Mouse (Mus musculus): Measurements from ENCODE around the gene Epn2.

Gene Epn2

DNA sequence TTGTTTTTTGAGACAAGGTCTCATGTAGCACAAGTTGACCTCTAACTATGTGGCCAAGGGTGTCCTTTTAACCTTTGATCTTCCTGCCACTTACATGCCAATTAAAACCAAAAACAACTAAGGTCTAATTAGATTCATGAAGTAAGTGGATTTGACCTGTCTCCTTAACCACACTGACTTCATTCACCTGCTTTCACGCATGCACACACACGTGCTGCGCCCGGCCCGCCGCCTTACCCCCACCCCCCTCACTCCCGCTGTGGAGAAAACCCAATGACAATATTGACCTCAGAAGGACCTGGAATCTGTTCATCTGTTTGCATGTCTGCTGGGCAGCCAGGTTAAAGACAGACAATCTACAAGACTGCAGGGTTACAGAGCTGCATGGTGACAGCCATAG is 38.8 kb downstream of the Epn2 start:
- no peak for DNase-seq (ENCODE audit: low spot score in 2 of 2)

- no peak for DNase-seq (ENCODE audit: low spot score in 2 of 2)
Measured at GRCm38 (mm10) chr11:61537362-61537761, 42.1 kb downstream of the Epn2 start.

DNA sequence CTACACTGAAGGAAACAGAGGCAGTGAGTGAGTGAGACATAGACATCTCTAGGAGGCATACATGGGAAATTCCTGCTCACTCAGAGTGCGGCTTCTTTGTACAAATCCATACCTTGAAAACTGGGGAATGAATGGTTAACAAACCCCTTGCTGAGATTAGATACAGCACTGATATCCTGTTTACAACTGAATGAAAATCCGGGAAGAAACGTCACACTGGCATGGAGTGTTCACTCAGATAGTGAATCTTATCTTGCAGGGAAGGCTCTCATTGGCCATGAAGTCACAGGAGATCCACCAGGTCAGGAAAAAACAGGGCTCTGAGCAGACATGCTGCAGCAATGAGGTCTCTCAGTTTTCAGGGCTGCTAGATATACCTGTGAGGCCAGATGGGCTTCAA is 42.5 kb downstream of the Epn2 start:
- DNase-seq (ENCODE audit: low spot score in 2 of 2) = no peak

DNA sequence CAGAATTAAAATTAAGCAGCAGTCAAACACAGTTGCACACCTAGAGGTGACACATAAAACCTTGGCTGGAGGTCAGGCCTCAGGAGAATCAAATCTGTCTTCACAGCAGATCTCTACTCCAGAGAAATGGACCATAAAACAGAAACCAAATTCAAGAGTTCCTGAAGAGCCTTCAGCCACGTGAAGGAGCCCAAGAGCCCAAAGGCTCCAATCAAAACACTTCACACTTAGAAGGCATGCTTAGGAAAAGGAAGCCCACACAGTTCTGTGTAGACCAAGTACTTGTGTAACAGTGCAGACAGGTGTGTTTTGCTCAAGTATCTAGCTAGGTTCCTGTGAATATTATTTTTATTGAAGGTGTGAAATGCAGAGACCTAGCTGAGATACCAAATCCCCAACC is 44.0 kb downstream of the Epn2 start:
- no peak for DNase-seq (ENCODE audit: low spot score in 2 of 2)

GRCm38 (mm10) chr11:61533571-61533970 is 45.9 kb downstream of the Epn2 start:
- no peak for DNase-seq (ENCODE audit: low spot score in 2 of 2)

GRCm38 (mm10) chr11:61532820-61533219 is 46.7 kb downstream of the Epn2 start:
- DNase-seq (ENCODE audit: low spot score in 2 of 2) = no peak

DNA sequence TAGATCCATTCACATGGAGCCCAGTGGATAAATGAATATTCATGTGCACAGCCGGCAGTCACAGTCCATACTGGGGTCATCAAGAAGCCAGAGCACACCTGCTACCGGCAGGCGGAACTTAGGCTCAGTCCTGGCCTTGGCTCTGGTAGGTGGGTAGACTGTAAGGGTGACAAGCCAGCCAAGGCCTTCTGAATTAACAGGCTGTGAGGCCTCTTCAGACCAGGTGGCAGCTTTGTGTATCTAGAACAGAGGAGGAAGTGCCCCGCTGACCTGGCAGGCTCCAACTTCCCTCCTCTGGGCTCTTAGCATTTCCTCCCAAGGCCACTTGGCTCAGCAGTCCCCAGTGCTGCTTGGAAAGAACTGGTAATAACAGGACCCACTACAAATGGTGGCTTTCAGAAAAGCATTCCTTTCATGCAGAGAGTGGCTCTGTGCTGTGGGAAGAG is 50.2 kb downstream of the Epn2 start:
- no peak for DNase-seq (ENCODE audit: low spot score in 2 of 2)

- no peak for DNase-seq (ENCODE audit: low spot score in 2 of 2)
Measured at GRCm38 (mm10) chr11:61526872-61527271, 52.6 kb downstream of the Epn2 start.

DNA sequence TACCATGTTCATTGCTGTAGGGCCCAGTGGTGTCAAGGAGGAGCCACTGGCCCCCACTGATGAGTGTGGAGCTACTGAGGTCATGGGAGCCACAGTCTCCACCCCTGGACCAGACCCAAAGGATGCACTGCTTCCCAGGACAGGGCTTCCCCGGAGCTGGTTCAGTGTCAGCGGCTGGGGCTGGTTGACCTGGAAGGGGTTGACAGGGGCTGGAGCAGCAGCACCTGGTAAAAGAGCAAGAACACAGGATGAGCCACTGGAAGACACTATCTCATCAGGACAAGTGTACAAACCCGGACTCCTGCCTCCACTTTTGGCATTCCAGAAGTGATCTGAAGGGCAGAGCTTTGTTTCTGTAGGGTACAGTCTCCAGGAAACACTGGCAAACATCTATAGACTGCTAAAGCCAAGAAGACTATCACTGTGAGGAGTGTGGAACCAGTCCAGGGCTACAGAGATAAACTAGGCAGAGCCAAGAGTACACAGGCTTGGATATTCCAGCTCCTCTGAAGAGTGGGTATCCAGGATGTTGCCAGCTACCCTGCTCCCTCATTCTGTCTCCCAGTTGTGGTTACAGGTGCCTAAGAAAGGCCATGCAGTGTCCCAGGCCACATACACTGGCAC is 59.9 kb downstream of the Epn2 start:
- no peak for DNase-seq (ENCODE audit: low spot score in 2 of 2)

- no peak for DNase-seq (ENCODE audit: low spot score in 2 of 2)
Measured at GRCm38 (mm10) chr11:61518871-61519270, 60.6 kb downstream of the Epn2 start.

DNA sequence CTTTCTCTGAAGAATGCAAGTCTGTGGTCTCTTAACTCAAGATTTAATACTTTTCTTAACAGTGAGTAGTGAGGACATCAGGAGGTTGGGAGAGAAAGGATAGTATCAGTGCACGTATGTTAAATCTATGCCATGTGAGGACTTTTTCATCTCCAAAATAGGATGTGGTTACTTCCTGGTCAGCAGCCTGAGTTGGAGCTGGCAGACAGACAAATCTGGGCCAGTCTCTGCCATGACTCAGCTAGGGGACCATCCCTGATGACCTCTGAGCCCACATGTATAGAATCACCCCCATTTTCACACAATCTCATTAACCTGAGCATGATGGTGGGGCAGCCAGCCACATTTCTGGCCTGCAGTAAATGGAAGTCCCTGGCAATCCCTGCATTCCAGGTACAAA is 61.5 kb downstream of the Epn2 start:
- no peak for DNase-seq (ENCODE audit: low spot score in 2 of 2)

GRCm38 (mm10) chr11:61514953-61515352 is 64.5 kb downstream of the Epn2 start:
- DNase-seq (ENCODE audit: low spot score in 2 of 2) = peak in 1 of 2 experiments; percentile 12

DNA sequence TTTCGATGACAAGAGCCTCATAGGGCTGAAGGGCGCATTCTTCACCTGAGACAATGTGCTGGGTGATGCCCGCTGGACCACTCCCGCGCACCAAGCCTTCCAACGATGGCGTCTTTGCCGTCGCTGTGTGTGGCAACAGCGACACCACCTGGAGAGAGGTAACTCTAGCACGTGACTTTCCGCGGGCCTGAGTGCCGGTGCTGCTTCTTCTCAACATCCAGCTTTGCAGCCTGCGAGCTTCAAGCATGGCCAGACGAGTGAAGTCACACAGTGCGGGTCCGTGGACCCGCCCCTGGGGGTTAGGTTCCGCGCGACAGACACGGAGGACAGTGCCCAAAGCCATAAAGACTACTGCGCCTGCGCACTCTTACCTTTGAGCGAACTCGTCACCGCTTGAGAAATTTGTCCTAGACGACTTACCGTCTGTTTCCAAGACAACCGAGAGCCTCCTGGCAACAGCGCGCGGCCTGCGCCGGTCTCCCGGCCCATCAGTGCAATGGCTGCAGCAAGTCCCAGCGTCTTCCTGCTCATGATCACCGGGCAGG is 74.7 kb downstream of the Epn2 start, which contains the start of gene B9d1:
B9d1 (plus strand) TSS at position 432 of the 545 bp plus-strand sequence.
- DNase-seq (ENCODE audit: low spot score in 2 of 2) = peak; percentile 74 to 86

DNA sequence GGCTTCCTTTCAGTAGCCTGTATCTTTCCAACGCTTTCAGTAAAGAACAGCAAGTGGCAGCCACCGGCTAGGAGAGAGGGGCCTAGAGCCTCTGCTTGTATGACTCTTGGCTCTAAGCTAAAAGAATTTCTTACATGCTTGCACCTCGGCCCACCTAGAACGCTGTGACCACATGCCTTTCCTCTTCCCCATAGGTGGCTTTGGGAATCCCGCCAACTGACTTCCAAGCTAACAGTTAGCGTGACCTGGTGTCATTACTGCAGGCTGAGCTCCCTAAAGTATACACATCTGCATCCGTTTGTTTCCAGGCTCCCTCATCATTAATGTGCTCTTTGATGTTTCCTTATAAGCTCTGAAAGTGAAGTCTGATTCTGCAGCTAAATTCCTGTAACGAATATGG is 75.6 kb downstream of the Epn2 start:
- no peak for DNase-seq (ENCODE audit: low spot score in 2 of 2)

GRCm38 (mm10) chr11:61498736-61499504 is 80.6 kb downstream of the Epn2 start:
- DNase-seq (ENCODE audit: low spot score in 2 of 2) = no peak

GRCm38 (mm10) chr11:61497490-61497889 is 82.0 kb downstream of the Epn2 start:
- no peak for DNase-seq (ENCODE audit: low spot score in 2 of 2)

GRCm38 (mm10) chr11:61495528-61495927 is 84.0 kb downstream of the Epn2 start:
- DNase-seq (ENCODE audit: low spot score in 2 of 2) = no peak

- DNase-seq (ENCODE audit: low spot score in 2 of 2) = peak; percentile 86 to 92
Measured at GRCm38 (mm10) chr11:61494129-61494997, 85.1 kb downstream of the Epn2 start, which contains the start of gene Mapk7. Mapk7 (minus strand) TSS chr11:61494406.

DNA sequence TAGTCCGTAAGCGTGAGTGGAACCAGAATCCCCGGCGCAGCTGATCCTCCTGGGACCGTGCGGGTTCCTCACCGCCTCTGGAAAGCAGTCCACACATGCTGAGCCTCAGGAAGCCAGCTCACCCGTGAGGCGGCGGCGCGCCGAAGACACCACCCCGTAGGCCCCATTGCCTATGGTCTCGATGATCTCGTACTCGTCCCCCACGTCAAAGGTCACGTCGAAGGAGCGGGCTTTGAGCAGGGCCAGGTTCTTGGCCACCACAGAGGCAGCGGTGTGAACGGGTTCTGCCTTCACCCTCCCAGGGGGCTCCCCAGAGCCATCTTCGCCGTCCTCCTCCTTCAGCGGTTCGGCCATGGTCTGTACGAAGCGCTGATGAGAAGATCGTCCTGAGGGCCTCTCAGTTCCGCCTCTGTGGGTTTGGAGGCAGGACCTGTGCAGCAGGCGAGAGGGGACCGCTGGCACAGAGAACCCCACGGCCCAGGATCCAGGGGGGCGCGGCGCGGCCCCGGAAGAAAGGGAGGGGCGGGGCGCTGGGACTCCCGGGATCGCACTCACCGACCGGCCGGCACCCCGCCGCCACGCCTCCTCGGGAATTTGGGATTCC is 85.9 kb downstream of the Epn2 start:
- peak; percentile 21 to 26 for DNase-seq (ENCODE audit: low spot score in 2 of 2)

DNA sequence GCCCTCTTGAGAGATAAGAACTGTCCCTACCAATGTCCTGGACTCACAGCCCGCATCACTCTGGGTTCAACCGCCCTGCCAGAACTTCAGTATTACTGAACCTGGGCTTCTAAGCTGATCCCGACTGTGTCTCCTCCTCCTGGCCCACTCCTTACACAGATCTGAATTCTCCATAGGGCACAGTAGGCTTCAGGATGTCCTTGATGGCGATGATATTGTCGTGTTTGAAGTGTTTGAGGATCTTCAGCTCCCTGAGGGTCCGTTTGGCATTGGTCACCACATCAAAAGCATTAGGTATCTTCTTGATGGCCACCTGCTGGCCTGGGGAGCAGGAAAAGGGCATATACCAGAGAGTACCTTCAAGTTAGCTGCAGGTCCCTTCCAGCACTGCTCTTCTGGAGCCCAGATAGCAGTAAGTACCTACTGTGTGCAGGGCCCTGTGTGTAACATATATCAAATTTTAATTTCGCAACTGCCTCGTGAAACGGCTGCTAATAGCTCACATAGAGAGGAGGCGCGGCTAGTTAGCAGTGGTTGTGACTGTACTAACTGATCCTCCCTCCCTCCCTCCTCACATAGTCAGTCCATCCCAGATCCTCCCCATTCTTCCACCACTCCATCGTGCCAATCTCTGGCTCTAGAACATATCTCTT is 86.6 kb downstream of the Epn2 start:
- no peak for DNase-seq (ENCODE audit: low spot score in 2 of 2)

DNA sequence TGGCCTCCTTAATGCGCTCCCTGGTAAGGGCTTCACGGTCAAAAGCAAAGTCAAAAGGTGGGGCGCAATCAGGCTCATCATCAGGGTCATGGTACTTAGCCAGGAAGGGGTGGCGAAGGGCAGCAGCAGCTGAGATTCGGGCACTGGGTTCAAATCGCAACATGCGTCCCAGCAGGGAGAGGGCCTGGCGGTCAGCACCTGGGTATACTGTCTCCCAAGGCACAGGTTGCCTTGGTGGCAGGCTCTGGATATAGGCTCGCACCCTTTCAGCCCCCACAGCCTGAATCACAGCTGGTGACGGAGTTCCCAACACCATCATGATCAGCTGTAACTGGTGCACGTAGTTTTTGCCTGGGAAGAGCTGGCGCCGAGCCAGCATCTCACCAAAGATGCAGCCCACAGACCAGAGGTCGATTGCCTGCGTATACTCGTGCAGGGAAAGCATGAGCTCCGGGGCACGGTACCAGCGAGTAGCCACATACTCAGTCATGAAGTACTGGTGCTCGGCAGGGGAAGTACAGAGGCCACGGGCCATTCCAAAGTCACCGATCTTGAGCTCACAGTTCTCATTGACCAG is 88.5 kb downstream of the Epn2 start:
- no peak for DNase-seq (ENCODE audit: low spot score in 2 of 2)

Data from spleen, postnatal 14 days (tissue).